Mouse (Mus musculus) midbrain, embryonic 13.5 days (tissue): ENCODE measurements around the gene Gm49322. TPM values are rescaled to one million over a fixed set of nuclear protein-coding genes. Genes with fewer than 3 reads are reported as not detected.
"Not testable (repeated sequence)": the region's sequence is repeated elsewhere in the genome, so short reads cannot be mapped to it uniquely, and the experiment has no call there.

ENCODE experiments used
- ATAC-seq: fragments of 200-750 bp; cut with Nextera tagmentation; 2 replicates; pipeline ENCODE4 v1.8.0; 2017; ENCODE audit warnings: mild to moderate bottlenecking, moderate TSS enrichment, moderate library complexity
- H3K27ac ChIP-seq: fragments of 300-500 bp; sonication (generic); 2 replicates; pipeline ENCODE4 v1.5.1; 2015; ENCODE audit warnings: inconsistent platforms, mild to moderate bottlenecking, moderate library complexity
- H3K27me3 ChIP-seq: fragments of 300-500 bp; sonication (generic); 2 replicates; pipeline ENCODE4 v1.6.1; 2015; ENCODE audit warnings: mild to moderate bottlenecking, inconsistent platforms
- H3K36me3 ChIP-seq: fragments of 300-500 bp; sonication (generic); 2 replicates; pipeline ENCODE4 v1.6.1; 2015; ENCODE audit warnings: mild to moderate bottlenecking, inconsistent platforms
- H3K4me1 ChIP-seq: fragments of 300-500 bp; sonication (generic); replicated peaks from 2 replicates; pipeline ENCODE4 v1.6.1; 2015; ENCODE audit warnings: inconsistent platforms
- H3K4me2 ChIP-seq: fragments of 300-500 bp; sonication (generic); replicated peaks from 2 replicates; pipeline ENCODE4 v1.6.1; 2015; ENCODE audit warnings: moderate library complexity, mild to moderate bottlenecking, inconsistent platforms
- H3K4me3 ChIP-seq: fragments of 300-500 bp; sonication (generic); replicated peaks from 2 replicates; pipeline ENCODE4 v1.5.1; 2015; ENCODE audit warnings: mild to moderate bottlenecking, inconsistent platforms
- H3K9ac ChIP-seq: fragments of 300-500 bp; sonication (generic); replicated peaks from 2 replicates; pipeline ENCODE4 v1.6.1; 2015; ENCODE audit warnings: mild to moderate bottlenecking, inconsistent platforms
- H3K9me3 ChIP-seq: fragments of 300-500 bp; sonication (generic); 2 replicates; pipeline ENCODE4 v1.6.1; 2016; ENCODE audit warnings: mild to moderate bottlenecking, inconsistent platforms
- WGBS: fragments of 180-500 bp; shearing (Covaris S2); methylation state at CpG from one replicate; pipeline ENCODE4 v1.1.7; 2015; 5-methylcytosine and 5-hydroxymethylcytosine counted together
- polyA plus RNA-seq: library from polyadenylated mRNA; unstranded; fragments of >200 nt; fragmentation: Nextera tagmentation; extraction: Ambion mirVana; gene quantifications from 2 replicates; pipeline ENCODE4 v1.2.1, GENCODE M21; 2015

Gene Gm49322
- polyA plus RNA-seq = 4.0 and 4.9 TPM in 2 replicates

DNA sequence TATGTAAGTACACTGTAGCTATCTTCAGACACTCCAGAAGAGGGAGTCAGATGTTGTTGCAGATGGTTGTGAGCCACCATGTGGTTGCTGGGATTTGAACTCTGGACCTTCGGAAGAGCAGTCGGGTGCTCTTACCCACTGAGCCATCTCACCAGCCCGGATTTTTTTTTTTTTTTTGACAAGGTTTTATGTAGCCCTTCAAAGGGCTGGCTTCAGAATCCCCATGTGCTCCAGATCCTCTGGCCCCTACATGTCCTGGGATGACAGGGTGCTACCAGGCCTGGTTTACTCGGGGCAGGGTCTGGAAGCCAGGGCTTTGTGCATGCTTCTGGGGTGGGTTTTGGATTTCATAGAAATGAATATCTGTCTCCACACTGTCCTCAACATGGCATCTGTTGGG is at the start of gene Gm49322:
Gm49322 (plus strand) TSS at position 301 of the 400 bp plus-strand sequence.
- not testable (repeated sequence) for H3K4me3 ChIP-seq, H3K27ac ChIP-seq, H3K9ac ChIP-seq, ATAC-seq, H3K27me3 ChIP-seq, H3K4me2 ChIP-seq, H3K9me3 ChIP-seq
- H3K36me3 ChIP-seq = peaks cover 40% of the 10 kb centered on the region
- peaks cover 20% of the 10 kb centered on the region for H3K4me1 ChIP-seq
- 86% methylated on average over 4 of the region's 4 CpGs for WGBS

GRCm38 (mm10) chr10:80557346-80557965 is 48.4 kb upstream of the Gm49322 start:
- H3K9ac ChIP-seq = peak overlapping the region; percentile 33; the same call in 1 of the 2 replicates
- H3K4me3 ChIP-seq = no peak overlapping the region
- no peaks in the 10 kb centered on the region for H3K9me3 ChIP-seq
- H3K4me2 ChIP-seq = no peak overlapping the region
- no peaks in the 10 kb centered on the region for H3K27me3 ChIP-seq
- ATAC-seq = no peak
- H3K4me1 ChIP-seq = peaks cover 40% of the 10 kb centered on the region
- 35% methylated on average over 5 of the region's 5 CpGs for WGBS
- no peaks in the 10 kb centered on the region for H3K36me3 ChIP-seq
- no peak overlapping the region for H3K27ac ChIP-seq

DNA sequence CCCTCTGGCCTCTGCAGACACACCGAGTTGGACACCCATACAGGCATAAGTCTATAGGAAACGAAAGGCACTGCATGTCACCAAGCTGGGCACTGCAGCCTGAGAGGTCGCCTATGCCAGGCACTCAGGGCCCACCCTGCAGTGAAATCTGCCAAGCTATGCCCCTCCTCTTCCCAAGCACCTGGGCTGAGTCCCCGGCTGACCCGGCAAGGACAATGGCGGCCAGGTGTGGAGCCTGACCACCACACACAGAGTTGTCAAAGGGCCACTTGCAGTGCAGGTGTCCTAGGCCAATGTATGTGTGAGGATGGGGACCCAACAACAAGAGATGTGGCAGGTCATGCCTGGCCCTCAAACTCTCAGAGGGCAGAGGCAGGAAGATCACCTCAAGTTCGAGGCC is 46.4 kb upstream of the Gm49322 start:
- Histone ChIP-seq H3K4me3 (no peak overlapping the region), H3K36me3 (no peaks in the 10 kb centered on the region), H3K27ac (no peak overlapping the region), H3K9ac (no peak overlapping the region), H3K9me3 (no peaks in the 10 kb centered on the region), H3K27me3 (no peaks in the 10 kb centered on the region), H3K4me2 (0 out of 2 replicates have a peak overlapping the region, but pooled peaks have one; percentile 12), H3K4me1 (peaks cover 46% of the 10 kb centered on the region)
- ATAC-seq = no peak
- WGBS = 95% methylated on average over 7 of the region's 7 CpGs

DNA sequence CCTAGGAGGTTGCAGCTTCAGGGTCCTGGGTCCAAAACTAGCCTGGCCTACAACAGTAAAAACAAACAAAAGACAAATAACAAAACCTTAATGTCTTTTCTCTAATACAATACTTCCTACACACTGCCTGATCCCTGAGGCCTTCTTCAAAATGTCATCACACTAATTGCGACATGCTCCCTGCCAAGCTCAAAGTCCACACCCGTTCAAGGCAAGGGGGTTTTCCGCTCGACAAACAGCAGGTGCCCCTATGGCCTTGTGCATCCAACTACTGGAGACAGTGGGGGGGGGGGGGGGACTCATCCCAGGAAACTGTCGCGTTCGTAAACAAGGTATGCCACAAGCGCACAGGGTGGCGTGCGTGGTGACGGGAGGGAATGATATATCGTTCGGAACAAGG is 45.2 kb upstream of the Gm49322 start:
- H3K27ac ChIP-seq = peak overlapping the region; percentile 91; the same call in 1 of the 2 replicates
- H3K4me2 ChIP-seq = peak overlapping the region; percentile 94
- peak overlapping the region; percentile 65 for H3K4me3 ChIP-seq
- H3K36me3 ChIP-seq = no peaks in the 10 kb centered on the region
- WGBS = 1% methylated on average over 13 of the region's 13 CpGs
- H3K9ac ChIP-seq = peak overlapping the region; percentile 93
- H3K4me1 ChIP-seq = peaks cover 46% of the 10 kb centered on the region
- H3K27me3 ChIP-seq = no peaks in the 10 kb centered on the region
- peak; percentile 3 for ATAC-seq
- H3K9me3 ChIP-seq = no peaks in the 10 kb centered on the region

- peak; percentile 78 for ATAC-seq
- Histone ChIP-seq H3K27me3 (no peaks in the 10 kb centered on the region), H3K9me3 (no peaks in the 10 kb centered on the region), H3K4me3 (peak within 1 kb of the TSS; percentile 65), H3K4me2 (peak within 1 kb of the TSS; percentile 94), H3K9ac (peak within 1 kb of the TSS; percentile 93), H3K4me1 (peaks cover 52% of the 10 kb centered on the region), H3K27ac (peak within 1 kb of the TSS; percentile 91), H3K36me3 (no peaks in the 10 kb centered on the region)
- WGBS = under 1% methylated on average over 70 of the region's 72 CpGs
These were observed 44.5 kb upstream of the Gm49322 start, which contains the start of gene Rexo1 for GRCm38 (mm10) chr10:80561116-80561944. Gene Rexo1, minus strand, starts transcription at chr10:80561560.

- Histone ChIP-seq H3K9ac (peak overlapping the region; percentile 50; the same call in 1 of the 2 replicates), H3K36me3 (peaks cover 10% of the 10 kb centered on the region; the same call in 1 of the 2 replicates), H3K27me3 (no peaks in the 10 kb centered on the region), H3K4me1 (peaks cover 52% of the 10 kb centered on the region), H3K9me3 (no peaks in the 10 kb centered on the region), H3K4me2 (peak overlapping the region; percentile 47), H3K4me3 (peak overlapping the region; percentile 14), H3K27ac (peak overlapping the region; percentile 85)
- WGBS = 7% methylated on average over 17 of the region's 17 CpGs
- ATAC-seq = peak; percentile 70
These were observed 39.3 kb upstream of the Gm49322 start for GRCm38 (mm10) chr10:80566375-80567092.

DNA sequence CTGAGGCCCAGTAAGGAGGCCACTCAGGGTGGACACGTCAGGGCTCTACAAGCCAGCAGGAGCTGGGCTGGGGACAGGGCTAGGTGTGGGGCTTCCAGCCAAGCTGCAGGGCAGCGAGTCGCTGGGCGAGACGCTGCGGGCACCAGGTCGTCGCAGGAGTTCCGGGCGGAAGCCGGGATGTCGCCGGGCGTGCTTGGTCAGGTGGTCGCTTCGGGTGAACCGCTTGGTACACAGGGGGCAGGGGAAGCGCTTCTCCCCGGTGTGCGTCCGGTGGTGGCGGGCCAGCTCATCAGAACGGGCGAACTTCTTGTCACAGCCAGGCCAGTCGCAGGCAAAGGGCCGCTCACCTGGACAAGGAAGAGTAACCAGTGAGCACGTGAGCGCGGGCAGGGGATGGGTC is 36.9 kb upstream of the Gm49322 start:
- Histone ChIP-seq H3K27me3 (no peaks in the 10 kb centered on the region), H3K4me2 (no peak overlapping the region), H3K4me1 (peaks cover 56% of the 10 kb centered on the region), H3K27ac (no peak overlapping the region), H3K4me3 (no peak overlapping the region), H3K36me3 (peaks cover 10% of the 10 kb centered on the region; the same call in 1 of the 2 replicates), H3K9ac (no peak overlapping the region), H3K9me3 (no peaks in the 10 kb centered on the region)
- no peak for ATAC-seq
- 96% methylated on average over 29 of the region's 29 CpGs for WGBS

- Histone ChIP-seq H3K9me3 (no peaks in the 10 kb centered on the region), H3K27me3 (no peaks in the 10 kb centered on the region), H3K36me3 (peaks cover 10% of the 10 kb centered on the region; the same call in 1 of the 2 replicates), H3K4me3 (no peak overlapping the region), H3K27ac (no peak overlapping the region), H3K9ac (no peak overlapping the region), H3K4me2 (no peak overlapping the region), H3K4me1 (peaks cover 64% of the 10 kb centered on the region)
- ATAC-seq = no peak
- 39% methylated on average over 10 of the region's 10 CpGs for WGBS
These were observed 36.2 kb upstream of the Gm49322 start for GRCm38 (mm10) chr10:80569664-80570066.

- no peaks in the 10 kb centered on the region for H3K27me3 ChIP-seq
- no peak for ATAC-seq
- H3K4me2 ChIP-seq = peak overlapping the region; percentile 40
- H3K4me3 ChIP-seq = 0 out of 2 replicates have a peak overlapping the region, but pooled peaks have one; percentile 20
- peak overlapping the region; percentile 63; the same call in 1 of the 2 replicates for H3K9ac ChIP-seq
- 95% methylated on average over 10 of the region's 10 CpGs for WGBS
- no peaks in the 10 kb centered on the region for H3K9me3 ChIP-seq
- H3K36me3 ChIP-seq = peaks cover 10% of the 10 kb centered on the region; the same call in 1 of the 2 replicates
- no peak overlapping the region for H3K27ac ChIP-seq
- H3K4me1 ChIP-seq = peaks cover 72% of the 10 kb centered on the region
These were observed 35.4 kb upstream of the Gm49322 start for GRCm38 (mm10) chr10:80570419-80570818.

DNA sequence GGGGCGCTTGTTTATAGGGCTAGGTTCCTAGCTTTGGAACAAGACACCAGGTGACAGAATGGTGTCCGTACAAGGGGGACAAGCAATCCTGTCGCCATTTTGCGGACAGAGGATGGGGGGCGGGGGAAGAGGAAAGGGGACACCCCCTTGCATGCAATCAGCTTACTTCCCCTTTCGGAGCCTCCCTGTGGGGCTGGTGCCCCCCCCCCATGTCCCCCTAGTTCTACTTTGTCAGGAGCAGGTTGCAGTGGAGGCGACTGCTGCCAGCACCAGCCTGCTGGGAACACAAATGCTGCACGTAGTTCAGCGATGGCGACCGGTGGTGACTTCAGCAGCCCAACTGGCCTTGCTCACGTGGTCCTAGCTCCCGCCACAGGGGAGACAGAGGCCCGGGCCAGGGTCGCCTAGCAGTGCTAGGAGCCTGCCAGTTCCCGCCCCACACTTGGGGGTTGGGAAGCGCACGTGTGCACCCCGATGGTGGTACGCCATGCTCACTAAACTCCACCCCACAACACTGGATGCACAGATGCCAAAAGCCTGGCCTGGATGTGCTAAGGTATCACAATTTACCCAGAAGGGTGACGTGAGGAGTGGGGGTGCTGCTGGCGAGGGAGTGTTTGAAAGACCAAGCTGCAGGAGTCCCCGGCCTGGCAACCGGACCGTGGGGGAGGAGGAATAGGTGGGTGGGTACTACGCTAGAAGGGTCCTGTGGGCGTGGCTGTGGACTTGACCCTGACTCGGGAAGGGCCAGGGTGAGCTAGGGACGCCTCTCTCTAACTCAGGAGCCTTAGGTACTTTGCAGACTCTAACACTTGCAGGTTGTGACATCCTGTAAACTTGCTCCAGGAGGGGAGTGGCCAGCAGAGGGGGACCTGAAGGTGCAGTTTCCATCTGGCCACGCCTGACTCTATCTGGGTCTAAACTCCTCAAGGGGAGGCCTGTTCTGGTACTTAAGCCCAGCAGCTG is 34.7 kb upstream of the Gm49322 start:
- peak overlapping the region; percentile 40 for H3K4me2 ChIP-seq
- peaks cover 10% of the 10 kb centered on the region; the same call in 1 of the 2 replicates for H3K36me3 ChIP-seq
- peak overlapping the region; percentile 63 for H3K9ac ChIP-seq
- ATAC-seq = peak; percentile 6; the same call in 1 of the 2 replicates
- H3K4me1 ChIP-seq = peaks cover 75% of the 10 kb centered on the region
- H3K4me3 ChIP-seq = peak overlapping the region; percentile 20
- 19% methylated on average over 30 of the region's 30 CpGs for WGBS
- 0 out of 2 replicates have a peak overlapping the region, but pooled peaks have one; percentile 35 for H3K27ac ChIP-seq
- H3K9me3 ChIP-seq = no peaks in the 10 kb centered on the region
- no peaks in the 10 kb centered on the region for H3K27me3 ChIP-seq
